ENCODE assay signal across 9 mouse cellular contexts in the genomic region with DNA sequence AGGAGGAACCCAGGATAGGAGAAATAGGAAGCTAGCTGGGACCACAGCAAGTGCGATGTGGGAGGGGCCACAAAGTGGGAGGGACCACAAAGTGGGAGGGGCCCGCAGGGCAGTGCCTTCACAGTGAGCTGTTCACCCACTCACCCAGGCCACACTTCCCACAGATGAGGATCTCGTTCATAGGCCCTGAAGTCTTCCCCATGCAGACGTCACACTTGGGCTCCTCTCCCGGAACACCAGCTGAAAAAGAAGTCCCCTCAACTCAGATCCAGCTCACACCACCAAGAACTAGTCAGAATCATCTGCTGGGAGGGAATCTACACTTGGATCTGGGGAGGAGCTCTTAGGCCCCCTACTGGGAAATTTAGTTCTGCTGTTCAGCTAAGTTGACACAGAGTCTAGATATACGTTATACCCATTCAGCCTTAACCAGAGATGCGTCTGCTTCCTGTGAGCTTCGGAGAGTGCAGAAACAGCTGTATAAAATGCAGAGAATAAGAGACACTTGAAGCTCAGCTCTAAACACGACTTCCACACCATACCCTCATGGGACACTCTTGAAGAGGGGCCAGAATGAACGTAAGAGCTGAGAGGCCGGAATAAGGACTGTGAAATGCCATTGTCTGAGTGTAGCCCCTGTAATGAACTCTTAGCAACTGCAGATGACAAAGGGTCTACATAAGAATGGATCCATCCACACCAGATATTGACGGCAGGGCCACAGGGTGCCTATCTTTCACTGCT. TPM values are rescaled to one million over a fixed set of nuclear protein-coding genes. Genes with fewer than 3 reads are reported as not detected.
DNase-seq lines count a peak whose midpoint lies in the region; ATAC-seq and TF ChIP-seq lines count a peak whose summit lies in the region.
"Had no signal": no experiment of that assay in that cellular context is flagged by ENCODE, and none has a peak within 500 bp of the region (broad histone marks: within the 10 kb centered on the region; RNA-seq: fewer than 3 reads in every experiment).

No protein-coding gene starts in this region.

- 47% methylated on average over 12 of the region's 12 CpGs for WGBS in midbrain, postnatal 0 days
- WGBS in midbrain, embryonic 13.5 days, result 52% methylated on average over 12 of the region's 12 CpGs
- WGBS in liver, embryonic 13.5 days (ENCODE audit: insufficient replicate concordance), result 43% methylated on average over 12 of the region's 12 CpGs
- 23% methylated on average over 12 of the region's 12 CpGs for WGBS in spleen, adult 2 months
- 61% methylated on average over 12 of the region's 12 CpGs for WGBS in forebrain, postnatal 0 days

- H3K4me3 ChIP-seq in midbrain, postnatal 0 days (ENCODE audit: low read depth, low read length), result no peak overlapping the region
- H3K4me3 ChIP-seq in midbrain, embryonic 13.5 days (replicated peaks), result no peak overlapping the region
- no peak overlapping the region for H3K4me3 ChIP-seq in liver, embryonic 13.5 days (replicated peaks)
- H3K4me3 ChIP-seq in spleen, adult 2 months (ENCODE audit: extremely low read depth, insufficient read depth, insufficient read length), result no peak overlapping the region
- H3K4me3 ChIP-seq in forebrain, postnatal 0 days (ENCODE audit: low read depth, low read length), result no peak overlapping the region
- H3K4me3 ChIP-seq: midbrain, embryonic 12.5 days had no signal

- DNase-seq in CD4-positive, CD25-positive, alpha-beta regulatory T cell, adult 2 months (ENCODE audit: low read depth, low spot score), result peak; percentile 69
- no peak for DNase-seq in midbrain, postnatal 0 days (ENCODE audit: low spot score)
- peak; percentile 71 for DNase-seq in gastrocnemius, postnatal 10 days
- DNase-seq in liver, embryonic 13.5 days, result peak; percentile 70
- DNase-seq in spleen, adult 2 months (ENCODE audit: low read depth in 1 of 2, low spot score in 2 of 2), result peak in 1 of 2 experiments; percentile 67
- no peak for DNase-seq in forebrain, postnatal 0 days

- no peaks in the 10 kb centered on the region for H3K36me3 ChIP-seq in midbrain, postnatal 0 days (ENCODE audit: insufficient read depth, low read length)
- H3K36me3 ChIP-seq in midbrain, embryonic 13.5 days, result no peaks in the 10 kb centered on the region
- H3K36me3 ChIP-seq in liver, embryonic 13.5 days, result peaks cover 35% of the 10 kb centered on the region
- no peaks in the 10 kb centered on the region for H3K36me3 ChIP-seq in spleen, adult 2 months (ENCODE audit: control insufficient read depth, insufficient read depth, low read length)
- no peaks in the 10 kb centered on the region for H3K36me3 ChIP-seq in forebrain, postnatal 0 days (ENCODE audit: insufficient read depth)
- H3K36me3 ChIP-seq: midbrain, embryonic 12.5 days had no signal

- no peak overlapping the region for H3K4me2 ChIP-seq in midbrain, postnatal 0 days (ENCODE audit: low read depth, low read length, poor library complexity, severe bottlenecking)
- H3K4me2 ChIP-seq in midbrain, embryonic 13.5 days (replicated peaks), result no peak overlapping the region
- peak overlapping the region; percentile 19 for H3K4me2 ChIP-seq in liver, embryonic 13.5 days
- no peak overlapping the region for H3K4me2 ChIP-seq in forebrain, postnatal 0 days (ENCODE audit: low read depth)
- H3K4me2 ChIP-seq: midbrain, embryonic 12.5 days had no signal

- no peak overlapping the region for H3K9ac ChIP-seq in midbrain, postnatal 0 days (replicated peaks; ENCODE audit: low read length, poor library complexity, severe bottlenecking)
- H3K9ac ChIP-seq in midbrain, embryonic 13.5 days (replicated peaks), result no peak overlapping the region
- H3K9ac ChIP-seq in liver, embryonic 13.5 days, result peak overlapping the region; percentile 27; the same call in 1 of the 2 replicates
- H3K9ac ChIP-seq in forebrain, postnatal 0 days, result no peak overlapping the region
- H3K9ac ChIP-seq: midbrain, embryonic 12.5 days had no signal

- H3K4me1 ChIP-seq in midbrain, postnatal 0 days (ENCODE audit: insufficient read depth, low read length), result peaks cover 5% of the 10 kb centered on the region; the same call in 1 of the 2 replicates
- H3K4me1 ChIP-seq in midbrain, embryonic 13.5 days (replicated peaks), result peaks cover 14% of the 10 kb centered on the region
- peaks cover 43% of the 10 kb centered on the region for H3K4me1 ChIP-seq in liver, embryonic 13.5 days (replicated peaks)
- peaks cover 10% of the 10 kb centered on the region; the same call in 1 of the 2 replicates for H3K4me1 ChIP-seq in spleen, adult 2 months (ENCODE audit: control insufficient read depth, insufficient read depth, insufficient read length)
- peaks cover 9% of the 10 kb centered on the region; the same call in 1 of the 2 replicates for H3K4me1 ChIP-seq in forebrain, postnatal 0 days (ENCODE audit: insufficient read depth)

- no peak overlapping the region for H3K27ac ChIP-seq in midbrain, postnatal 0 days (ENCODE audit: low read depth, low read length)
- no peak overlapping the region for H3K27ac ChIP-seq in midbrain, embryonic 13.5 days
- no peak overlapping the region for H3K27ac ChIP-seq in liver, embryonic 13.5 days
- H3K27ac ChIP-seq in spleen, adult 2 months (ENCODE audit: insufficient read depth, low read length), result peak overlapping the region; percentile 75
- H3K27ac ChIP-seq in forebrain, postnatal 0 days (ENCODE audit: low read depth, low read length), result no peak overlapping the region
- H3K27ac ChIP-seq: midbrain, embryonic 12.5 days had no signal

- H3K9me3 ChIP-seq in midbrain, postnatal 0 days (ENCODE audit: low read length), result no peaks in the 10 kb centered on the region
- H3K9me3 ChIP-seq in midbrain, embryonic 13.5 days, result no peaks in the 10 kb centered on the region
- H3K9me3 ChIP-seq in liver, embryonic 13.5 days (replicated peaks), result no peaks in the 10 kb centered on the region
- H3K9me3 ChIP-seq in forebrain, postnatal 0 days (ENCODE audit: low read length), result no peaks in the 10 kb centered on the region
- H3K9me3 ChIP-seq: midbrain, embryonic 12.5 days had no signal

- no peak for TF ChIP-seq POLR2A in spleen, adult 2 months (IDR thresholded peaks at IDR 0.05; ENCODE audit: low read depth, low read length)

- no peaks in the 10 kb centered on the region for H3K27me3 ChIP-seq in midbrain, postnatal 0 days (ENCODE audit: insufficient read depth, low read length)
- H3K27me3 ChIP-seq in midbrain, embryonic 13.5 days, result peaks cover 11% of the 10 kb centered on the region
- H3K27me3 ChIP-seq in liver, embryonic 13.5 days, result peaks cover under 1% of the 10 kb centered on the region; the same call in 1 of the 2 replicates
- no peaks in the 10 kb centered on the region for H3K27me3 ChIP-seq in spleen, adult 2 months (ENCODE audit: control insufficient read depth, insufficient read depth, low read length)
- H3K27me3 ChIP-seq in forebrain, postnatal 0 days (ENCODE audit: insufficient read depth, low read length), result no peaks in the 10 kb centered on the region

- 0 out of 2 replicates have a peak, but pooled peaks have one; percentile 5 for TF ChIP-seq CTCF in midbrain, postnatal 0 days (IDR thresholded peaks at IDR 0.05)
- TF ChIP-seq CTCF in spleen, adult 2 months (IDR thresholded peaks at IDR 0.05; ENCODE audit: extremely low read depth, insufficient read depth, insufficient read length, insufficient replicate concordance), result no peak
- TF ChIP-seq CTCF in forebrain, postnatal 0 days (IDR thresholded peaks at IDR 0.05; ENCODE audit: low read depth), result no peak

- no peak for ATAC-seq in CD4-positive, CD25-positive, alpha-beta regulatory T cell, adult 4 months
- ATAC-seq in midbrain, postnatal 0 days (ENCODE audit: low FRiP score), result no peak
- no peak for ATAC-seq in midbrain, embryonic 13.5 days
- ATAC-seq in liver, embryonic 13.5 days (ENCODE audit: low read depth), result no peak
- no peak for ATAC-seq in forebrain, postnatal 0 days

RNA-seq across cellular contexts. Expression of a gene that starts 6.8 kb away (rescaled TPM):
- 1 to 10 TPM; 1.9 TPM for polyA plus RNA-seq in CD4-positive, CD25-positive, alpha-beta regulatory T cell, adult 4 months (2017; shearing (Covaris generic))
- total RNA-seq in midbrain, postnatal 0 days (2014; rRNA removed), result 2.1 and 2.5 TPM in 2 replicates
- polyA plus RNA-seq in midbrain, postnatal 0 days (2015; fragmentation: Nextera tagmentation; extraction: Ambion mirVana), result 1.3 and 1.8 TPM in 2 replicates
- 1.2 and 2.2 TPM in 2 replicates for polyA plus RNA-seq in midbrain, embryonic 13.5 days (2015; fragmentation: Nextera tagmentation; extraction: Ambion mirVana)
- total RNA-seq in gastrocnemius, postnatal 10 days (2021), result 1 to 10 TPM; 3.9 to 4.7 TPM
- 2.3 and 3.0 TPM in 2 replicates for polyA plus RNA-seq in liver, embryonic 13.5 days (2015; fragmentation: Nextera tagmentation; extraction: Ambion mirVana)
- polyA plus RNA-seq in spleen, adult 2 months (2012; rRNA removed), result 3.7 and 4.7 TPM in 2 replicates
- 1.5 and 2.5 TPM in 2 replicates for total RNA-seq in forebrain, postnatal 0 days (2014; rRNA removed)
- polyA plus RNA-seq in forebrain, postnatal 0 days (2015; fragmentation: Nextera tagmentation; extraction: Ambion mirVana), result 1.5 and 2.4 TPM in 2 replicates

RNA-seq across cellular contexts. Expression of a gene that starts 32.3 kb away (rescaled TPM):
- 10 to 100 TPM; 70.7 to 89.2 TPM for polyA plus RNA-seq in CD4-positive, CD25-positive, alpha-beta regulatory T cell, adult 4 months (2017; shearing (Covaris generic))
- 42.1 and 42.6 TPM in 2 replicates for total RNA-seq in midbrain, postnatal 0 days (2014; rRNA removed)
- polyA plus RNA-seq in midbrain, postnatal 0 days (2015; fragmentation: Nextera tagmentation; extraction: Ambion mirVana), result 82.8 and 83.5 TPM in 2 replicates
- 104 and 110 TPM in 2 replicates for polyA plus RNA-seq in midbrain, embryonic 13.5 days (2015; fragmentation: Nextera tagmentation; extraction: Ambion mirVana)
- total RNA-seq in gastrocnemius, postnatal 10 days (2021), result 10 to 100 TPM; 15.4 to 22.4 TPM
- 93.6 and 106 TPM in 2 replicates for polyA plus RNA-seq in liver, embryonic 13.5 days (2015; fragmentation: Nextera tagmentation; extraction: Ambion mirVana)
- polyA plus RNA-seq in spleen, adult 2 months (2012; rRNA removed), result 5.8 and 6.9 TPM in 2 replicates
- total RNA-seq in forebrain, postnatal 0 days (2014; rRNA removed), result 40.5 and 43.3 TPM in 2 replicates
- polyA plus RNA-seq in forebrain, postnatal 0 days (2015; fragmentation: Nextera tagmentation; extraction: Ambion mirVana), result 84.6 and 85.2 TPM in 2 replicates

RNA-seq across cellular contexts. Expression of a gene that starts 32.8 kb away (rescaled TPM):
- not detected for polyA plus RNA-seq in CD4-positive, CD25-positive, alpha-beta regulatory T cell, adult 4 months (2017; shearing (Covaris generic))
- total RNA-seq in midbrain, postnatal 0 days (2014; rRNA removed), result not detected in 2 replicates
- polyA plus RNA-seq in midbrain, postnatal 0 days (2015; fragmentation: Nextera tagmentation; extraction: Ambion mirVana), result 0.56 and 0.72 TPM in 2 replicates
- polyA plus RNA-seq in midbrain, embryonic 13.5 days (2015; fragmentation: Nextera tagmentation; extraction: Ambion mirVana), result 0.28 and 0.39 TPM in 2 replicates
- total RNA-seq in gastrocnemius, postnatal 10 days (2021), result under 1 TPM in 1 of 2 experiments, not detected in 1; 0.45 TPM
- 3.4 and 4.4 TPM in 2 replicates for polyA plus RNA-seq in liver, embryonic 13.5 days (2015; fragmentation: Nextera tagmentation; extraction: Ambion mirVana)
- polyA plus RNA-seq in spleen, adult 2 months (2012; rRNA removed), result 0.59 TPM in 1 of 2 replicates, not detected in the other
- total RNA-seq in forebrain, postnatal 0 days (2014; rRNA removed), result 0.38 and 0.43 TPM in 2 replicates
- polyA plus RNA-seq in forebrain, postnatal 0 days (2015; fragmentation: Nextera tagmentation; extraction: Ambion mirVana), result 0.29 and 0.39 TPM in 2 replicates

RNA-seq across cellular contexts. Expression of a gene that starts 54.5 kb away (rescaled TPM):
- 100 to 1,000 TPM; 300 to 441 TPM for polyA plus RNA-seq in CD4-positive, CD25-positive, alpha-beta regulatory T cell, adult 4 months (2017; shearing (Covaris generic))
- 1.4 and 2.2 TPM in 2 replicates for total RNA-seq in midbrain, postnatal 0 days (2014; rRNA removed)
- polyA plus RNA-seq in midbrain, postnatal 0 days (2015; fragmentation: Nextera tagmentation; extraction: Ambion mirVana), result 2.8 and 3.0 TPM in 2 replicates
- polyA plus RNA-seq in midbrain, embryonic 13.5 days (2015; fragmentation: Nextera tagmentation; extraction: Ambion mirVana), result 0.59 and 0.79 TPM in 2 replicates
- 1 to 10 TPM in 1 of 2 experiments, under 1 TPM in 1; 0.85 to 2.6 TPM for total RNA-seq in gastrocnemius, postnatal 10 days (2021)
- 0.14 and 0.15 TPM in 2 replicates for polyA plus RNA-seq in liver, embryonic 13.5 days (2015; fragmentation: Nextera tagmentation; extraction: Ambion mirVana)
- polyA plus RNA-seq in spleen, adult 2 months (2012; rRNA removed), result 64.4 and 72.8 TPM in 2 replicates
- total RNA-seq in forebrain, postnatal 0 days (2014; rRNA removed), result 0.86 and 2.2 TPM in 2 replicates
- 1.9 and 2.7 TPM in 2 replicates for polyA plus RNA-seq in forebrain, postnatal 0 days (2015; fragmentation: Nextera tagmentation; extraction: Ambion mirVana)

Comparison
In these comparisons a context has a peak if more than half of its experiments do, and no peak if none do; other contexts are left out.
1. DNase-seq: peak in CD4-positive, CD25-positive, alpha-beta regulatory T cell, adult 2 months (single experiment), gastrocnemius, postnatal 10 days (single experiment) and liver, embryonic 13.5 days (single experiment); none in midbrain, postnatal 0 days (single experiment) and forebrain, postnatal 0 days (single experiment).